Mouse (Mus musculus): Measurements from ENCODE around the gene Rita1.

Rita1 gene

GRCm38 (mm10) chr5:120612442-120612821 is at the start of gene Rita1, which contains the start of gene Ddx54:
Gene Rita1, minus strand, starts transcription at chr5:120612589.
Gene Ddx54, plus strand, starts transcription at chr5:120612739.
- peak; percentile 94 to 96 for DNase-seq (ENCODE audit: low spot score in 2 of 2)

GRCm38 (mm10) chr5:120660816-120661215 is 48.4 kb upstream of the Rita1 start:
- no peak for DNase-seq (ENCODE audit: low spot score in 2 of 2)

DNA sequence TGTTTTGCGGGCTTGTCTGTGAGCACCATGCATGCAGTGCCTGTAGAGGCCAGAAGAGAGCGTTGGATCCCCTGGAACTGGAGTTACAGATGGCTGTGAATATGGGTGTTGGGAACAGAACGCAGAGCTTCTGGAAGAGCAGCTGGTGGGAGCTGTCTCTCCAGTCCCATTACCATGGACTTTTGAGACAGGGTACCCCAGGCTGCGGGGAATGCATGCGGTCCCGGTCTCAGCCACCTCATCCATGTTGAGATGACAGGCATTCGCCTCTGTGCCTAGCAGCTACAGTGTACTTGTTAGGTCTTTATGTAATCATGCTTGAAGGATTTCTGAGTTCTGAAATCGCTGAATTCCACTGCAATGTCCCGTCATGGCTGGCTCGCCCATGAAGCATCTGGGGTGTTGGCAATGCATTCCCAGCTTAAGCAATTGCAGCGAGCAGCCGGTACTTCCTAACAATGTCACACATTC is 43.9 kb upstream of the Rita1 start:
- DNase-seq (ENCODE audit: low spot score in 2 of 2): no peak

DNA sequence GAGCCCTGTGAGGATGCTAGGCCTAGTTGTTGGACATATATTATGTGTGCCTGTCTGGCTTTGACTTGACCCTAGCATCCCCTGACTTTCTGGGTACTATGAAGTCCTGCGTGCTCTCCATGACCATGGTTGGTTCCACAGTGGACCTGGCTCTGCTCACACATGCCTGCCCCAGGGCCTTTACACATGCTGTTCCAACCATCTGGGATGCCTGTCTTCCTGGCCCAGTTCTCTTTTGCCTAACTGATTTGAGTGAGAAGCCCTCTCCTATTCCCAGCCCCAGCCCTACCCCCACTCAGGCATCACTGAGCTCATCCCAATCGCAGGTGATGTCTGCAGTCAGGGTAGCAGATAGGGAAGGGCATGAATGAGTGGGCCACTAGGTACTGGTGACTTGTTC is 41.5 kb upstream of the Rita1 start:
- DNase-seq (ENCODE audit: low spot score in 2 of 2): no peak

GRCm38 (mm10) chr5:120652915-120653701 is 40.7 kb upstream of the Rita1 start:
- no peak for DNase-seq (ENCODE audit: low spot score in 2 of 2)

GRCm38 (mm10) chr5:120651230-120651629 is 38.8 kb upstream of the Rita1 start:
- no peak for DNase-seq (ENCODE audit: low spot score in 2 of 2)

DNA sequence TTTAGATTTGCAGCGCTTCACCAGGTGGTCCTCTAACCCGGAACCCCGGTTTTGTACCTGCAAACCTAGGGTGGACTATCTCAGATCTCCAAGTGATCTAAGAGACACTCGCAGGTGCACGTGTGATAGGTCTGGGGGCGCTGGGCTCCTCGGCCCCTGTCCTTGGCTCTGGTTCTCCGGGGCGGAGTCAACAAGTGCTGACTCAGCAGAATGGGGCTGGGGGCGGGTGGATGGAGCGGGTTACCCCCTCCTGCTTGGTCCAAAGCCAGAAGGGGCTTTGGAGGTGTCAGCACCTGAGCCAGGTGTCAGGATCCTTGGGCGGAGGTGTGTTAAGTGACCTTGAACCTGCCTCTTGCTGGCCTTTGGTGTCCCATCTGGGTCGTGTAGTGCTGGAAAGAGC is 37.5 kb upstream of the Rita1 start:
- DNase-seq (ENCODE audit: low spot score in 2 of 2): no peak

- DNase-seq (ENCODE audit: low spot score in 2 of 2): no peak
Observed at GRCm38 (mm10) chr5:120649374-120649933, 37.1 kb upstream of the Rita1 start.

GRCm38 (mm10) chr5:120648569-120649373 is 36.4 kb upstream of the Rita1 start, which contains the start of gene Rasal1:
Gene Rasal1, plus strand, starts transcription at chr5:120648812.
- DNase-seq (ENCODE audit: low spot score in 2 of 2): no peak

DNA sequence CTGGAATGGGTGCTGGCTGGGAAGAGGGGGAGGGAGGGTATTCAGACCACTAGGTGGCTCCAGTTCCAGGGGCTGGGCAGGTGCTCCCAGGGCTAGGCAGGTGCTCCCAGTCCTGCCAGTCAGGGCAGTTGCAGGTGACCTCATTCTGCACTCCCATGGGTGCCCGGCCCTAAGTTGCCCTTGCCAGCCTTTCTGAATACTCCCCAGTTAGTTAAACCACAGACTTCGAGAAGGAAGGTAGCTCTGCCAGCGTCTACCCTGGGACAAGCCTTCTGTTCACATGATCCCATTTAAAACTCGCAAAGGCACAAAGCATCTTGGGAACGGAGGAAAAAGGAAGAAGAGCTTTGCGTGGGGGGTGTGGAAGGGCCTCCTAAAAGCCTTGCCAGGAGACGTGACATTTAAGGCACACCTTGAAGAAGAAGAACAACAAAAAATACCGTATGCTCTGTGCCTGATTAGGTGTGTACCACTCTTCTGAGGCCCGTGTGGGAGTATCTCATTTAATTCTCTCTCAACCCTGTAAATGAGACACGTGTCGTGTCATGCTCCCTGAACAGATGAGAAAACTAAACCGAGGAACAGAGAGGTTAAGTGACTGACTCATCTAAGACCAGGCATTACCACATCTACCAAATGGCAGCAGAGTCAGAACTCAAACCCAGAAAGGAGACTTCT is 35.6 kb upstream of the Rita1 start:
- DNase-seq (ENCODE audit: low spot score in 2 of 2): no peak

DNA sequence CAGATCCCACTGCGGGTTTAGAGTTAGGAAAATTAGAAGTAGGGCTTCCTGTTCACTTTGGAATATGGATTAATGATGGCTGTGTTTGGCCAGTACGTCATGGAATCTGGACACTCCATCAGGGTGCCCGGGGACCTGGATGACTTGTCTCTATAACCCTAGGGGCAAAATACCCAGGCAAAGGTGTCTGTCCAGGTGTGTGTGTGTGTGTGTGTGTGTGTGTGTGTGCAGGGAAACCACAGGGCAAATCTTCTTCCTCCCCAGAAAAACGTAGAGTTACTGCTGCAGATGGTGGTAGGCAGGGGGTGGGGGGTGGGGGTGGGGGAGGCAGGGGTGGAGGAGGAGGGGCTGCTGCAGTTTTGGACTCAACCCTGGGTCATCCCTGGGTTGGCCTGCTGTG is 35.0 kb upstream of the Rita1 start:
- no peak for DNase-seq (ENCODE audit: low spot score in 2 of 2)

DNA sequence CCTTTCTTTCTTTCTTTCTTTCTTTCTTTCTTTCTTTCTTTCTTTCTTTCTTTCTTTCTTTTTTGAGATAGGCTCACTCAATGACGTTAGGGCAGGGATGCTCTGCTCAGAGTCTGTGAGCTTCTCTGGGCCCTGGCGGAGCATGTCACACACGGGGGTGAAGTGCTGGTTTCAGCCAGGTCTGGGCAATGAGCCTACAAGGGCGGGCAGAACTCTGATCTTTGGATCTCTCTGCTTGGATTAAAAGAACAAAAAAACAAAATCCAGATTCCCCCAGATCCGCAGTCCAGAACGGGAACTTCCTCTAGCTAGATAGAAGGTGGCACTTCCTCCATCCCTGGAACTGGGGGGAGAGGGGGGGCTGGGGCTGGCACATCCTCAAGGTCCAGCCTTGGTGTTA is 33.5 kb upstream of the Rita1 start:
- no peak for DNase-seq (ENCODE audit: low spot score in 2 of 2)

DNA sequence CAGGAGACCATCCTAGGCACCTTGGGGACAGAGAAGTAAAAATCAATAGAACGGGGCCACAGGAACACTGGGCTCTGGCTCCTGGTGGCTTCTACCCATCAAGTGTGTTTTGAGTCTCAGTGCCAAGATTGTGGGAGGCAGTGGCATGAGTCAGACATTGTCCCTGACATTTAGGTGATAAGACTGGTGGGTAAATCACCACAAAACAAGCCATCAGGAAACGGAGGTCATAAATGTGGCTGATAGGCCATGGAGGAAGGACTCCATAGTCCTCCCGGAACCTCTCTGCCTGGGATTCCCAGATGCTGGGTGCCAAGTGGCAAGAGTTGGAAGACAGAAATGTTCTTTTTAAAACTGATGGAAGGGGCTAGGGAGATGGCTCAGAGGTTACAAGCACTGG is 31.8 kb upstream of the Rita1 start:
- DNase-seq (ENCODE audit: low spot score in 2 of 2): no peak

DNA sequence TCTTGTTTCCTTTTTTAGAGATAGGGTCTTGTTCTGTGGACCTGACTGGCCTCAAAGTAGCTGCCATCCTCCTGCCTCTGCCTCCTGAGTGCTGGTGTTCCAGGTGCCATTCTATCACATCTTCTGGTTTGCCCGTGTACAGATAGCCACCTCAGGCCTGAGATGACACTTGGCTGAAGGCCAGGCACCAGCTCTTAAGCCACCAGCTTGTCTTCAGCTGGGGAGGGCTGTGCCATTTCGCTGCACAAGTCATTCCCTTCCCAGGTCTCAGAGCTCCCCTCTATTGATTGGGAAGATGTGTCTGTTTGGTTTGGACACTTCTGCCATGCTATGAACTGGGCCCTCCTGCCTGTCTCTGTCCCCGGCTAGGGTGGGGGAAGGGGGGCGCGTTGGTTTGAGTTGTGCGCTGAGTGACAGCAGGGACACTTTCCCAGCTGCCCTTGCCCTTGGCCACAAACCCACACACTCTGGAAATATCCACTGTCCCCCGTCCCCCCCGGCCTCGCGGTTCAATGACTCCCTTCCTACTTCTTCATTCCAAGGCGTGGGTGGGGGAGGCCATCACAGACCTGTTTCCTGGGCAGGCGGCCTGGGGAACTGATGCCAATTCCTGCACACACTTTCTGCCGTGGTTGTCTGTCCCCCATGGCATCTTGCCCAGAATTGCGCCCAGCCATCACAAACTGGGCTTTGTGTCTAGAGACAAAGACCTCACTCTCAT is 31.1 kb upstream of the Rita1 start:
- DNase-seq (ENCODE audit: low spot score in 2 of 2): no peak

DNA sequence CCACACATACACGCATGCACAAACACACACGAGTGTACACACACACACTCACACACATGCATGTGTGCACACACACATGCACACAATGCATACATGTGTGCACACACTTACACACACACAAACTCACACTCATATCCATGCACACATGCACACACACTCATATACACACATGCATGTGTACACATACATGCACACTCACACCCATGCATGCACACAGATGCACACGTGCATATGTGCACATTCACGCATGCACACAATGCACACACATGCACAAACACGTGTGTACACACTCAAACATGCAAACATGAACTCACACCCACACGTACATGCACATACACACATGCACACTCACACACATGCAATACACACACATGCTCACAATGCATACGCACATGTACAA is 27.7 kb upstream of the Rita1 start:
- no peak for DNase-seq (ENCODE audit: low spot score in 2 of 2)

- no peak for DNase-seq (ENCODE audit: low spot score in 2 of 2)
Observed at GRCm38 (mm10) chr5:120635633-120636032, 23.2 kb upstream of the Rita1 start.

- DNase-seq (ENCODE audit: low spot score in 2 of 2): no peak
Observed at GRCm38 (mm10) chr5:120634860-120635259, 22.5 kb upstream of the Rita1 start.

- no peak for DNase-seq (ENCODE audit: low spot score in 2 of 2)
Observed at GRCm38 (mm10) chr5:120634131-120634530, 21.7 kb upstream of the Rita1 start, which contains the start of gene Cfap73. Gene Cfap73, minus strand, starts transcription at chr5:120634235.

DNA sequence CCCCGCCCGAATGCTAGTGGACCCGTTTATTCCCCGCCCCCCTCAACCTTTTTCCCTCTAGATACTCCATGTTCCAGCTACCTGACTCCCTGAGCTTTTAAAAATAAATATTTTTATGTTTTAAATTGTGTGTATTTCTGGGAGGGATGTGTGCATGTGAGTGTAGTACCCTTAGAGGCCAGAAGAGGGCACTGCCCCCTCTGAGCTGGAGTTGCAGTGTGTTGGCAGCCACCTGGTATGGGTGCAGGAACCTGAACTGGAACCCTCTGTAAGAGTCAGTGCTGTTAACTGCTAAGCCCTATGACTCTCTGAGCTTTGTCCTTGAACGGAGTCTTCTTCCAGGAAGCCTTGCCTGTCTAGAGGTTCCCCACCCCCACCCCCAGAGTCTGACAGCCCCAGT is 19.5 kb upstream of the Rita1 start:
- DNase-seq (ENCODE audit: low spot score in 2 of 2): no peak

DNA sequence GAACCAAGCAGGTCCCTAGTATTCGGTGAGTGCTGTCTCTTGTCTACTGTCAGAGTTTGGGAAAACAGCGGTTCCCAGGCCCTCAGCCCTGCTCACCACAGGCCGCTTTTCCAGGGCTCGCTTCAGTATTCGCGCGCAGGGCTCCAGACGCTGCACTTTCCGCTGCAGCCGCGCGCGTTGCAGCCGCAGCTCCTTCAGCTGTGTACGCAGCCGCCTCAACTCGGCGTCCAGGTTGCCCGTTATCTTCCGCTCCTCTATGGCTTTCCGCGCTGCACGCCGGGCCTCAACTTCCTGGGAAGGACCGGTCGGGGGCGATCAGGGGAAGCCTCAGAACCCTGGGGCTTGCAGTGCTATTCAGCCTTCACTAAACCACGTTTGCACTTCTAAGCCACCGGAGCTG is 18.7 kb upstream of the Rita1 start:
- no peak for DNase-seq (ENCODE audit: low spot score in 2 of 2)

DNA sequence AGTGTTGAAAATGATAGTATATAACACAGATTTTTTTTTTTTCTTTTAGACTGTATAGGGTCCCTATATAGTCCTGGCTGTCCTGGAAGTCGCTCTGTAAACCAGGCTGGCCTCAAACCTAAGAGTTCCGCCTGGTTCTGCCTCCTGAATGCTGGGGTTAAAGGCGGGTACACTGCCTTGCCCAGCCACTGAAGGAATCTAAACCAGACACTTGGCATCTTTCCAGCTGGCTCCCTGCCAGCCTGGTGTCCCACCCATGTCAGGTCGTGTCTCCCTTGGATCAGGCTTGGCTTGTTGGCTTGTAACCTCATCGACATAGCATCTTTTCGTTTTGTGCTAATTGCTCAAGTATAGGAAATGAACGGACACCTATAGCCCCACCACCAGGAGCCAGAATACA is 16.2 kb upstream of the Rita1 start:
- DNase-seq (ENCODE audit: low spot score in 2 of 2): no peak

Data from urinary bladder, postnatal 4 days (tissue).